Mouse (Mus musculus): ENCODE data around the gene Npas3.

Npas3 gene

DNA sequence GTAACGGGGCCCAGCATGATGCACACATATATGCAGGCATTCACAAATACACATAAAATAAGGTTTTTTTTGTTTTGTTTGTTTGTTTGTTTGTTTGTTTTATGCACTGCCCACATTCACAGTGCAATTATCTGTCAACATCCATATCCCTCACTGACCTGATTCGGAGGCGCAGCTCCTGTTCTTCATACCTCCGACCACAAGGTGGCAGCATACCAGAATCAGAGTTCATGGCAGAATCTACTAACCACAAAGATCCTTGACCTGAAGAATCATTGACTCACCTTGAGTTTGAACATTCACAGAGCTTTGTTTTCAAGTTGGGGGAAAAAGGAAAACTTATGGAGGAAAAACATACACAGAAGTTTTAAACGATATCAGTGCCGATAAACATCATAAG lies 743.9 kb downstream of the Npas3 start:
- DNase-seq (ENCODE audit: low spot score in 2 of 2): no peak

DNA sequence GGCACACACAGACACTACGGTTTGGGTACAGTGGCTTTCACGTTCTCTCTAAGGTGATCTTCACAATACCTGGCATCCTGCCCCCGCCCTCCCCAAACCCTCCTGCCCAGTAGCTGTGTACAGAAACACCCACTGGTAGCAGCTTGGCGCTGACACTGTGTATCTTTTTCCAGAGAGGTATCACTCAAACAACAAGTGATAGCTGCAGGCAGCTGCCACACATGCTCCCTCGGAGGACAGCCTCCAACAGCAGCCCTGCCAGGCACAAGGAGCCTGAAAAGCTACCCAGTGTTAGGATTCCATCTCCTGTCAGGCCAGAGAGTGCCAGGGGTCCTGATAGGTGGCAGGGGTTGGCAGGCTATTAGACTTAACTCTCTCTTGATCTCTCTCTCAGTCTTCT lies 747.2 kb downstream of the Npas3 start:
- DNase-seq (ENCODE audit: low spot score in 2 of 2): no peak

DNA sequence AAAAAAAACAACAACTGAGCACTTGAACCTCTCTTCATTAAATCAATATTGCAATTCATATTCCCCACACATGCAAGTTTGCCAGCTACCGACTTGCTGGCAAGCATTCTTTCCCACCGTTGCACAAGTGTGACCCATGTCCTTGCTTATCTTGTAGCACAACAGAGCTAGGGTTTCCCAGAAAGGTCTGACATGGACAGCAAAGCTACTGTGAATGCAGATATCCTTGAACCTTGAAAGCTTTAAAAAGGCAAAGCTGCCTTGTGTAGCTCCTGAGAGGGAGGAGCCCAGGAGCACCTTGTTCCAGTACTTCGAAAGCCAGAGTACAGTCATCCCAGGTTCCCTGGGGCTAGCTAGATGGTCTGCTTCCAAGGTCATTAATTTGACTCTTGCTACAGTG lies 748.7 kb downstream of the Npas3 start:
- DNase-seq (ENCODE audit: low spot score in 2 of 2): no peak

DNA sequence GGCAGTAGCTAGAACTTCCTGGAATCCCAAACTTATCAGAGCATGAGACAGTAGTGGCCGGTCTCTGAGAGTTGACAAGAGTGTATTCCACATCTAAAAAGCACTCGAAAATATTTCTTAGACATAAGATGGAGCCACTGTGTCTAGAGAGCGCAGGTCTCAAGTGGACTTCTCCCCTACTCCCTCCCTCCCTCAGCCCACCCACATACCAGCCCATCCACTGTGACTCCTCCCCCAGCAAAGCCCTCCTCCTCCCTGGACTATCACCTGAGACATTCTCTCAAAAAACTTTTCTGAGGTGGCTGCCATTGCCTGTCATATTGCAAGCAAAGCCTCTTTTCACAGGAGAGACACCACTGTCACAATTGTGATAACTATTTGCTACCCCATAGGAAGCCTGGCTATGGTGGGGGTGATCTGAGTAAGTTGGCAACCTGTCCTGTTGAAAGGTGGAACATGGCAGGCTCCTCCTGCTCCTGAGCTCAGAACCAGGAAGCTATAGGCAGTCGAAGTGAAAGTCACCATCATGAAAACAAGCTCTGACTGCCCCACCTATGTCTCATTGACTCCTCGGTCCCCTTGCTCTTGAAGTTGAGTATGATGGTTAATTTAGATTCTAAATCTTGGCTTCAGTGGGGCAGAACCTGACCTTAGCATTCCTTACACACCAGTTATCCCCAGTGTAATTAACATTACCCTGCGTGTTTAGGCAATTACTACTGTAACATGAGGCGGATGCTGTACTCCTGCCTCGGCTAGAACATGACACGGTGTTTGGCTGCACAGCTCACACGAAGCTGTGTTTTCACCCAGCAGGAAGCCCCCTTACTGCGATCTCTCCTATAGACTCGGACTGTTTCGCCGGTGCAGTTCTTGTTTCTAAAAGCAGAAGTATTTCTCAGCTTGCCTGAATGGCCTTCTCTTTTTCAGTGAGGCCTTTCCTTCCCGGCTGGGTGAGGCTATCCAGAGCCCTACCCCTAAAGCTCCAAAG lies 751.5 kb downstream of the Npas3 start:
- DNase-seq (ENCODE audit: low spot score in 2 of 2): no peak

DNA sequence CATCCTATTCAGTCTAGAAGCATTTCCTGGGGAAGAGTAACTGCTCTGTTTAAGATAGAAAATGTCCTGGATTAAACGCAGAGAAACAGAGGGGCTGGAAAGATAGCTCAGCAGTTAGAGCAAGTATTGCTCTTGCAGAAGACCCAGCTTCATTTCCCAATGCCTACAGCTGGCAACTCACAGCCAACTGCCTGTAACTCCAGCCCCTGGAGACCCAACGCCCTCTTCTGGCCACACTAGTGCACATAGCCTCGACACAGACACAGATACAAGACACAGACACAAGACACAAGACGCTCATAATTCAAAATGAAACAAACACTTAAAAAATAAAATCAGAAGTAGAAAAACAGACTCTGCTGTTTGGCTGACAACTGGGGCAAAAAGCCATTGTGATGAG lies 754.0 kb downstream of the Npas3 start:
- no peak for DNase-seq (ENCODE audit: low spot score in 2 of 2)

DNA sequence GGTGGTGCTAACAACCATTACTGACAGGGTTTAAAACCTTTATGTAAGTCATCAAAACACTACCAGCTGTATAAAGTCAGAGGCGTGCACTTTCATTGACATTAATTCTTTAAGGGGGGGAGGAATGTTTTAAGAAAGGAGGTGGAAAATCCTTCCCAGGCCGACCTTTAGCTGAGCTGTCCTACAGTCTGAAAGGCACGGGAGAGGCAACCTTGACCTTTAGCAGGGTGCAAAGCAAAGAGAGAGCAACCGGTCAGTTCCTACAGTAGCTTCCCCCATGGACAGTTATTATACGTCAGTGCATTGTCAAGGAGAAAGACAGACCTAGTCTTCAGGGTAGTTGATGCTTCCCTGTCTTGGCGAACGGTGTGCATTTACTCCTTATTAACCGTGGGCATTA lies 756.1 kb downstream of the Npas3 start:
- DNase-seq (ENCODE audit: low spot score in 2 of 2): no peak

DNA sequence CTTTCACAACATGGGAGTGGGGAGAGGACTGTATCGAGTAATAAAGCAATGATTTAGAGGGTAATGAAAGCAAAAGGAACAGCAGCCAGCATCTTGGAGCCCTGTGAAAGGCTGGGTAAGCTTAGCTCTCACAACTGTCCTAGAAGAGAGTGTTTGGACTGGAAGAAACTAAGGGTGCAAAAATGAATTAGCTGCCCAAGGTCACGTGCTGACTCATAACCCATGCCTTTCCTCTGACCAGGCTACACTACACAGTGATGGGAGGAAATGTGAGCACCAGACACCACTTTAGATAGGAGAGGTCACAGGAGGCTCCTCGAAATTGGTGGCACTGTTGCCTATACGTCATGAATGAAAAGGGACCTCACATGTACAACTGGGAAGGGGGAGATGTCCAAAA lies 757.1 kb downstream of the Npas3 start:
- DNase-seq (ENCODE audit: low spot score in 2 of 2): no peak

DNA sequence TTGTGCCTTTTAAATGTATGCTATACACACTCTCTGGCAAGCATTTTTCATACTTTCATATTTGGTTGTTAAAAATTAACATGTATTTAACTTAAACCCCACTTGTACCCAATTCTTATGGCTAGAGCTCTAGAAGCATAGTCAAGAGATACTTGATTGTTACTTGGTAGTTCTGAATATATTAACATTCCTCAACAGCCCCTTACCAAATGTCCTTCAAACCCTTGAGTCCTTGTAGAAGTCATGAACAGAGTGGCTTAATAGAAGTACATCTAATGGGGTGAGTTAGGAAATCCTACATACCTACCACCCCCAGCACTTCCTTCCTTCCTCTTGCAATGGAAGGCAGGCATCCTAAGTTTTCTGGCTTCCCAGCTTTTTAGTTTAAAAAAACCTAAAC lies 766.8 kb downstream of the Npas3 start:
- DNase-seq (ENCODE audit: low spot score in 2 of 2): no peak

DNA sequence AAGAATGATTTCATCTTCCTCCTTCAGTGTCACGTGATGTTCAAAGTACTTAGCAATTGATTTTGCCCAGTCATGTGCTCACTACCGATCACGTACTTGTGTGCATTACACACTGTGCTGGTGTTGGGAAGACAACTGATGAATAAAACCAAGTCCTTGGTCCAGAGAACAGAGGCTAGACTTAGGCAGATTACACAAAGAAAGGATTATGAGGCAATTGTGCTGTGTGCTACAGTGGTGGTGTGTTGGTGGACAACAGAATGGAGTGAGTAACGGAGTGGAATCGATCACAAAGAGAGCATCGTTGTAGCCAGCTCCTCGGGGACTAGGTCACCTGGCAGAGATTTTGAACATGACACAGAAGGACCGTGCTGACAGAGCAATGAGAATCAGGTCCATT lies 769.5 kb downstream of the Npas3 start:
- no peak for DNase-seq (ENCODE audit: low spot score in 2 of 2)

DNA sequence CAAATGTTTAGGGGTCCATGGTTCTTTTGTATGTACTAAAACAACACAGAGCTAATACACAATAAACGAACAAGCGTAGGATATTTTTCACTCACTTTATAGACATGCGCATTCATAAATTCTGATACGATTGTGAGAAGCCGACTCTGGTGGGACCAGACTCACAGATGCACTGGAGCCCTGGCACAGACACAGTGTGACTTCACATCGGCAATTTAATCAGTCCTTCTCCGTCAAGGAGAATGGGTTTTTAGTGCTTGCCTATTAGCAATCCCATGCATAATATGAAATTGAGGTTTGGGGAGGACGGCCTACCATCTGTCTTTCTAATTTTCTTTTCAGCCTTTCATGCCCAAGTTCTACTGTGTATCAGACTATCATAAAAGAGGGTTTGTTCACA lies 771.5 kb downstream of the Npas3 start:
- DNase-seq (ENCODE audit: low spot score in 2 of 2): no peak

DNA sequence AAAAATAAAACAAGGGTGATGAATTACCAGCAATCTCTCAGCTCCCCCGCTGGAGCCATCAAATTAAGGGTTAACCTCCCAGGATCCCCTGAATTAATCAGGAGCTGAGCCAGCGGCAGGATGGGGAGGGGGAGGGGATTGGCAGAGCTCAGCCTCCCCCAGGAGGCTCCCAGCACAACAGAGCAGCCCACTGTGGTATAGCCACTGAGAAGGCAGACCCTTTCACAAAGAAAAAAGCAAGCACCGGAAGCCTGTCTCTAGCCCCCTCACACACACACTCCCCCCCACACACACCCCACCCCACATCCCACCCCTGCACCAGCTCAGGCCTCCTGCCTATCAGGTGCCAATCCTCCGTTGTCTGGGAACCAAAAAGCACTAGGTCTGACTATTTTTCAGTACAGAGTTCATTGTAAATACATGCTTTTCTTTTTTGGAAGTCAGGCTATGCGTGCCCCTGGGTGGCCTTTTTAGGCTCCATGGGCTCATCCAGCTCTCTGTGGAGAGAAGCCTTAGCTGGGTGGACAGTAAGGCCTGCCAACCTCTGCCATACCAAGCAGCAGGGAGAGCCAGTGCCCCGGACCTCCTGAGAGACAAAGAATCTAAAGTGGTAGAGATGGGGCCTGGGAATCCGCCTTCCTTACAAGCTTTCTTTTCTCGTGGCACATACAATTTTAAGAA lies 786.3 kb downstream of the Npas3 start:
- DNase-seq (ENCODE audit: low spot score in 2 of 2): no peak

DNA sequence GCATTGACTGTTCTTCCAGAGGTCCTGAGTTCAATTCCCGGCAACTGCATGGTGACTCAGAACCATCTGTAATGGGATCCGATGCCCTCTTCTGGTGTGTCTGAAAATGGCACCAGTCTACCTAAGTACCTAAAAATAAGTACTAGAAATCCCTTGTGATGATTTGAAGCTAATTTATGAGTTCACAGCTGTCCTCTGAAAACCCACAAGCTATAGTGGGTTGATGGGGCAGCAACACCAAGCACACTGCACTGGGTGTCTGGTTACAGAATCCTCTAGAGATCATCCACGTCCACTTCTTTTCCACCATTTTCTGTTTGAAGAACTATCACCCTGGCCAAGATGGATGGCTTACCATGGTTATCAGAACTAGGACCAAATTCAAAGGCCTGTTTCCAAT lies 789.1 kb downstream of the Npas3 start:
- DNase-seq (ENCODE audit: low spot score in 2 of 2): no peak

DNA sequence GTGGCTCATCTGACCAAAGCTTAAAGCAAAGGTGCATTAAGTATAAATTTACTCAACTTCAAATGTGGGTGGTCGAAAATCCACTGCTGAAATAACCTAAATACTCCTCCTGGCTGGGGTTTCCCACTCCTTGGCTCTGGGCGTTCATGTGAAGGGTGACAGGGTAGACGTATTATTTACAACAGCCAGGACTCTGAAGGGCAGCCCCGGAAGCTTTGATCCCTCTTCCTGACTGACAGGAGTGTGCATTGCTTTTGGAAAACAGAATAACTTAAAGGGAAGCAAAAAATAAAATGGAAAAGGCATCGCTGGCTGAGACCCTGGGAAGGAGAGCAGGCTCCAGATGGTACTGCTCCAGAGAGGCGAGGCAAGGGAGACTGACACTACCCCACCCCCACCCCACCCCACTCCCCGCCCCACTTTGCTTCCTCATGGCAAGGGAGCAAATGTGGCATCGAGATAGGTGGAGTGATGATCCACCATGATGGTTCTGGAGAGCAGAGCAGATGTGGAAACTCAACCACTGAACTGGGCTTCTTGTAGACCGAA lies 794.6 kb downstream of the Npas3 start:
- DNase-seq (ENCODE audit: low spot score in 2 of 2): no peak

DNA sequence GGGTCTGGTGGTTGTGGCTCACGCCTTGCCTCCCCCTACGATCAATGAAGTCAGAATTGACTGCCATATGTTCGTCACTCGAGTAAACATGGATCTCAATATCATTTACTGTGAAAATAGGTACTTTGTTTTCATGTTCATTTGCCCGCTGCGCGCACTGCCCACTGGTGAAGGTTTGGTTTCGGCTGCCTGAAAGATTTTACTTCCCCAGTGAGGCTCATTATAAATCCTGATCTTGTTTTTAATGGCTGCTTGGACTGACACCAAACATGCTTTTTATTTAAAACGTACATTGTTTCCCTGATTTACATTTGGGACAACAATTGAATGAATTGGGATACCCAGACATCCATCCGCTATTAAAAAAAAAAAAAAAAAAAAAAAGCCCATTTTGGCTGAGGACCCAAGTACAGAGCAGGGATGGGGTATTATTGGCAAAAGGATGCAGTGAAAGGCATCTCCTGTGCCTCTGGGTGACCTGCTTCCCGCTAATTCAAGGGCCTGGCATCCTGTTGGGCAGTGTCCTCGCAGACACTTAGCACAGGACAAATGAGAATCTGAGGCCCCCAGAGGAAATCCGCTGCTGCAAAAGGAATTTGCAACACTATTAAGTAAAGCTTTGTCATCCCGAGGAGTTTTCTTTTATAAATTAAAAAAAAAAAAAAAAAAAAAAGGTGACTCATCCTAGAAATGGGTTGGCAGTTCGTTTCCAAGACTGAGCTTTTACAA lies 796.3 kb downstream of the Npas3 start:
- no peak for DNase-seq (ENCODE audit: low spot score in 2 of 2)

DNA sequence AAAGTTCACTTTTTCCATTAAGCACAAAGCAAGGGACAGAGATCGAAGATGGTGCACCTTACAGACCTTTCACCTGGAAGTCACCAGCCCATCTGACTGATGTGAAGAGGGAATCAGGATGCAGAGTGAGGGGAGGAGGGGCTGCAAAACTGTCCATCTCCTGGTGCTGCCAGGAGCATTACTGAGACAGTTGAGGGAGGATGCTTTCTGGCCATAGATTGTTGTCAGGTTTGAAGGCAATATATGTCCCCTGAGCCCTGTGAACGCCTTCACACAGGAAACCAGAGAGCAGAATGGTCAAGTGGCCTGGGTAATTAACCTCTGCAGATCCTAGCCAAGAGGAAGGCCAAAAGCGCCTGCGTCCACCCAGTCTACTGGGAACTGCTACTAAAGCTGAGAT lies 796.9 kb downstream of the Npas3 start:
- no peak for DNase-seq (ENCODE audit: low spot score in 2 of 2)

DNA sequence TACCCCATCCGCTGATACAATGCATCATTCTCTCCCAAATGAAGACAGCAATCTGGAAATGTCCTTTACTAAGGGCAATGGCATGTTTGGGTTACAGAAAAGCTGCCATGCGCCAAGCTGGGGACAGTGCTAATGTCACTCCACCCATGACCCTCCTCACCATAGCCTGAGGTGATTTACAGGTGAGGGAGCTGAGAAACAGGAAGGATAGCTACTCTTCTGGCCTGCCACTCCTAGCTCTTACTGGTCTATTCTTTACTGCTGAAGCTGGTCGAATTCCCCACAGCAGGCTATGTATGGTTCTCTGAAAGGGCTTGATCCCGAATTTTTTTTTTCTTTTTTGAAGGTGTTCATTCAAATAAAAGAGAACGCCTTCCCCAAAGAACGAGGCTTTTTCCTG lies 798.3 kb downstream of the Npas3 start:
- DNase-seq (ENCODE audit: low spot score in 2 of 2): no peak

DNA sequence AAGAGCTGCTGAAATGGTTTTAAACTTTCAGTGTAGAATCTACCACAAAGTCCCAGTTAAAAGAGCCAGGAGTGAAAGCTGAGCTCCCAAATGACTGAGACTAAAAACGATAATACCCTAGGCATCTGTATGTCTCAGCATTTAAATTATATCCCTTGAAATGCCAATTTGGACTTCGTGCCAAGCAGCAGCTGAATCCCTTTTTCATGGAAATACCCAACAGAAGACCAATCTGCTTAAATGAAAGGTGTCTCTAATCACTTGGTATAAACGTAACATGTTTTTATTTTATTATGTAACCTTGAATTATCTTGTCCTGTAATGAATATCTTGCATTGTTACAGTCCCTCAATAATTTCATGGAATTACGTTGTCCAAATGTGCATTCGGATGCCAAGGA lies 799.6 kb downstream of the Npas3 start:
- DNase-seq (ENCODE audit: low spot score in 2 of 2): no peak

DNA sequence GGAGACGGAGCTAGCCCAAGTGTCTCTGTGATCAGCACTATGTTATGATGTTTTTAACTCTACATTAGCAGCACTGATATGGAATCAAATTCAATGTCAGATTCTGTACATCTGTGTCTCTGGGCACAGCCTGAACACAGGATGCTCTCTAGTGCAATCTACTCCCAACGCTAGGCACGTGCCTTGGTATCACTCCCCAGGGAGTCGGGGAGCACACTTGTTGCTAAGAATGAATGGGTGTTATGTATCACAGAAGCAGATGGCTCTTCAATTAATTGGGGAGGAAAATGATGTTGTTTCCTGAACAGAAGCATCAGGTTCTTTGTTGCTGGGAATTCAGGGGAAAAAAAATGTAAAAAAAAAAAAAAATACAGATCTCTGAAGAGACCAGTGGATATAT lies 801.4 kb downstream of the Npas3 start:
- DNase-seq (ENCODE audit: low spot score in 2 of 2): no peak

DNA sequence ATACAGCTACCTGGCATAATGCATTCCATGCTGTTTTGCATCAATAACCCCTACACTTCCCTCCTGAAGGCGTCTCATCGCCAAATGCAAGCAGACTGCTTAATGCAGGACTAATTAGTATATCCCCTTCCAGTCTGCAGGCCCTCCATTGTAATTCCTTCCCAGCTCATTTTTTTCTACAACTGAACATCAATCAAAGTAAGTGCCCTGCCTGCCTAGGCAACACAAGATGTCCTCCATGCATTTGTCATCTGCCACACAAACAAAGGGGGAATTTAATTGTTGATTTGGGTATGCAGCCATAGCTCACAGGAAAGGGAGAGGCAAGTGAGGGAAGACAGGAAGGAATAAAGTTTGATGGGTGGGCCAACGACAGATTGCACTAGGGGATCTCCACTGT lies 804.5 kb downstream of the Npas3 start:
- no peak for DNase-seq (ENCODE audit: low spot score in 2 of 2)

DNA sequence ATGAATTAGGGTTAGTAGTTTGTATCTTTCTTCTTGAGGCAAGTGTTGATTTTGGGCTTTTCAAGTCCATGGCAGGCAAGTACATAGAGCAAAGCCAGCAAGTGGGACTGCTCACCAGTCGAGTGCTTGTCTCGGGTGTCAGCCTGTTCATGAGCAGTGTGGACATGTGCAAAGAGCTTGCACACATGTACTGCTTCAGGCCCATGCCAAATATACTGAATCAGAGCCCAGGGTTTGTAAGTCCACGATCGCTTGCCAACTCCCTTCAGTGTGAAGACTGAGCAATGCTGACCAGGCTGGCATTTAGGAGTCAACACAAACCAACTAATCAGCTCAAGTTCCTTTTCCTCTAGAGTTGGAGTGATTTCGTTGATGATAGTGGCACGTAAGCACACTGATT lies 805.1 kb downstream of the Npas3 start:
- DNase-seq (ENCODE audit: low spot score in 2 of 2): no peak

DNA sequence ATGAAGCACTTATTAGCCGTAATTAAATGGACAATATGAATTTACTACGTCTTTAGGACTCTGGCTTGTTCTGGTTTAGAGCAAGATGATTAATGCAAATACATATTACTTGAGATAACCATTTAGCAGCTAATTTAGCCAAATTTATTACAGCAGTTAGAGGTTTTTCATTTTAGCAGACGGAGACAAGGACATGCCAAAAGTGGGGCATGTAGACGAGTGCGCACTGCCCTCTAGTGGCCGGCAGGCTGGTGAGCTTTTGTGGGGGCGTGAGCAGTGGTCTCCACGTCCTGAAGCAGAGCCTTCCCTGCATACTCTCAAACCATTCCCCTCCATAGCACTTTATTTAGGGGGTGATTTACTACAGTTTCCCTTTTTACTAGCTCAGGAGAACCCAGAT lies 812.3 kb downstream of the Npas3 start:
- DNase-seq (ENCODE audit: low spot score in 2 of 2): peak; percentile 40 to 56

DNA sequence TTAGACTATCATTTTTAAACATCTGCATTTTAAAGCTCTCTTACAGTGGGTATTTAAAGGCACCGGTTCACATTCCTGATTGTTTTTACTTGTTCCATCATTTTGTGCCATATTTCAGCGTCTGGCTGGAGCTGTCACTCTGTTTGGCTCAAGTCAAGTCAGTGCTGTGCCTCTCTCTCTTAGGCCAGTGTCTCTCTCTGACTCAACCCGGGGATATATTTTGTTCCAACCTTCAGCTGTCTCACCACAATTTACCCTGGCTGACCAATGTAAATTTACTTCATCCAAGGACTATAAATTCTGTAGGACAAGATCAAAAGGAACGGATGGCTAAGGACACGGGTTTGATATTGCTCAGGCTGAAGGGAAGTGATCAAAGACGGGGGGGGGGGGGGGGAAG lies 812.7 kb downstream of the Npas3 start:
- DNase-seq (ENCODE audit: low spot score in 2 of 2): no peak

All from right cerebral cortex, postnatal 36 days (tissue).